Mouse (Mus musculus): Measurements from ENCODE around the gene Stim1.

DNA sequence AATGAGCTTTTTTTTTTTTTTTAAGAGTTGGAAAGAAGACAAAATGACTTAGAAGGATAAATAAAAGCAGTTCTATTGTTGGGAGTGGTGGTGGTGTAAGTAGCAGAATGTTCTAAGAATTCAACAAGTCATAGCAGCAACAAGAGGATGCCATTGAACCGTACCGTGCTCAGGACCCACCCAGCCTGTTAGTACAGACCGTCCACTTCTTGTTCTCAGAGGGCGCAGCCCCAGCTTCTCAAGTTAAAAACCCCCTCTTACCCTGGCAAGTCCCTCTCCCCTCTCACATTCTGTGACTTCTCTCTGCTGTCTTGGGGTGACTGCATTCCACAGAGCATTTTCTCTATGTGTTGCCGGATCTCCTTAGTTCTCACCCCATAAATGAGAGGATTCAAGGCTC lies 209.0 kb downstream of the Stim1 start:
- TF ChIP-seq CTCF (IDR thresholded peaks at IDR 0.05; ENCODE audit: low read depth) (no peak), EP300 (IDR thresholded peaks at IDR 0.05; ENCODE audit: low read depth) (no peak)

All from liver, postnatal 0 days (tissue).